Mouse (Mus musculus) ES-Bruce4 (cell line): ENCODE results near the gene Pfkfb3. TPM values are rescaled to one million over a fixed set of nuclear protein-coding genes. Genes with fewer than 3 reads are reported as not detected.

Experiments
- H3K27ac ChIP-seq: 2 replicates; pipeline ENCODE4 v1.5.1; 2012; ENCODE audit warnings: low read length, inconsistent platforms; ENCODE audit not compliant: insufficient read depth
- H3K27me3 ChIP-seq: 2 replicates; pipeline ENCODE4 v1.6.1; 2012; ENCODE audit warnings: mild to moderate bottlenecking, low read length, inconsistent platforms; ENCODE audit not compliant: control insufficient read depth, poor library complexity, insufficient read depth, severe bottlenecking
- H3K36me3 ChIP-seq: 2 replicates; pipeline ENCODE4 v1.6.1; 2012; ENCODE audit warnings: inconsistent platforms, mild to moderate bottlenecking, low read length, moderate library complexity; ENCODE audit not compliant: control insufficient read depth, poor library complexity, insufficient read depth, severe bottlenecking
- H3K4me1 ChIP-seq: one replicate; pipeline ENCODE4 v1.8.1; 2011; ENCODE audit warnings: low read length; ENCODE audit not compliant: control insufficient read depth, insufficient read depth
- H3K4me3 ChIP-seq: 2 replicates; pipeline ENCODE4 v1.5.1; 2011; ENCODE audit warnings: low read depth, mild to moderate bottlenecking, low read length
- H3K9ac ChIP-seq: 2 replicates; pipeline ENCODE4 v1.6.1; 2012; ENCODE audit warnings: low read depth, mild to moderate bottlenecking, inconsistent platforms; ENCODE audit not compliant: poor library complexity, severe bottlenecking
- H3K9me3 ChIP-seq: replicated peaks from 2 replicates; pipeline ENCODE4 v1.6.1; 2012; ENCODE audit warnings: mild to moderate bottlenecking, low read length, inconsistent platforms; ENCODE audit not compliant: control insufficient read depth, poor library complexity, insufficient read depth, severe bottlenecking
- CTCF ChIP-seq: IDR thresholded peaks from one replicate; pipeline ENCODE4 v1.8.1; 2011; ENCODE audit warnings: low read depth, low read length
- EP300 ChIP-seq: IDR thresholded peaks from 2 replicates; pipeline ENCODE4 v1.6.1; 2011; ENCODE audit warnings: low read depth, low read length; ENCODE audit not compliant: insufficient read depth
- POLR2A ChIP-seq: IDR thresholded peaks from one replicate; pipeline ENCODE4 v1.8.1; 2011; ENCODE audit warnings: low read length; ENCODE audit not compliant: insufficient read depth
- polyA plus RNA-seq: library from polyadenylated mRNA; stranded (reverse); fragments of >200 nt; gene quantifications from 2 replicates; pipeline ENCODE4 v1.2.4, GENCODE M21; 2011; ENCODE audit warnings: low read depth; ENCODE audit not compliant: missing spikeins, insufficient read depth, insufficient read length

Gene Pfkfb3
- polyA plus RNA-seq, 1 experiment = 73.8 TPM

DNA sequence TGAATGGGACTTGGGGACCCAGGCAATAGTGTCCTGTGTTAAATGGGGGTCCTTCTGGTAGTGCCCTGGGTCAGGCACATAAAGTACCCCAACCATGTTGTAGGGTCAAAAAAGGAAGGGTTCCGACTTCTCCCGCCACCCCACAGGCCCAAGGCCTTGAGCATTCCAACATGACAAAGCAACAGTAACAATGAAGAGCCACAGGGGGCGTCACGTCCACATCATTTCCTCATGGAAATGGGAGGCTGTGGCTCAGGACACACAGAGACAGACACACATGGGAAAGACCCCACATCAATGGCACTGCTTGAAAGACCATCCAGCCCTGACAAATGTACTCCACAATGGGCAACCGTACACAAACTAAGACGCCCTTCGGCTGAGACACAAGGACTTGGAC lies 78.6 kb downstream of the Pfkfb3 start:
- TF ChIP-seq EP300 = no peak
- no peak for TF ChIP-seq CTCF
- no peak for TF ChIP-seq POLR2A
- H3K27ac ChIP-seq = no peak overlapping the region
- no peak overlapping the region for H3K4me3 ChIP-seq
- H3K36me3 ChIP-seq = no peaks in the 10 kb centered on the region
- H3K9me3 ChIP-seq = no peaks in the 10 kb centered on the region
- no peak overlapping the region for H3K9ac ChIP-seq
- H3K27me3 ChIP-seq = no peaks in the 10 kb centered on the region
- no peaks in the 10 kb centered on the region for H3K4me1 ChIP-seq

GRCm38 (mm10) chr2:11464661-11465099 lies 89.2 kb downstream of the Pfkfb3 start:
- H3K9ac ChIP-seq = no peak overlapping the region
- no peaks in the 10 kb centered on the region for H3K4me1 ChIP-seq
- no peak overlapping the region for H3K4me3 ChIP-seq
- H3K27me3 ChIP-seq = no peaks in the 10 kb centered on the region
- TF ChIP-seq CTCF = no peak
- no peak for TF ChIP-seq EP300
- no peak for TF ChIP-seq POLR2A
- H3K27ac ChIP-seq = no peak overlapping the region
- no peaks in the 10 kb centered on the region for H3K9me3 ChIP-seq
- H3K36me3 ChIP-seq = no peaks in the 10 kb centered on the region

DNA sequence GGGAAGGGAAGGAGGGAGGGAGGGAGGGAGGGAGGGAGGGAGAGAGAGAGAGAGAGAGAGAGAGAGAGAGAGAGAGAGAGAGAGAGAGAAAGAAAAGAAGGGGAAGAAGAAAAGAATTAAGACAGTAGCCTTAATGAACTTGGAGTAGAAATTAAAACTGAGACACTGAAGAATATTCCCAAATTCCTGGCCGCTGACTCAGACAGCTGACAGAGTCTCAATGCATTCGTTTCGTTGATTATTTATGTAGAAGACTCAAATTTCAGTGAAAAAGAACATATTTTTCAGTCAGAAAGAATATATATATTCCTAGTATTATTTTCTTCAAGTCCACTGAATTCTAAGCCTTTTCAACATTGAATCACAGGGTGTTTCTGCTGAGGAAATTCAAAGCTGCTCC lies 92.9 kb downstream of the Pfkfb3 start:
- H3K27me3 ChIP-seq = no peaks in the 10 kb centered on the region
- no peaks in the 10 kb centered on the region for H3K36me3 ChIP-seq
- no peaks in the 10 kb centered on the region for H3K4me1 ChIP-seq
- H3K9ac ChIP-seq = no peak overlapping the region
- no peak overlapping the region for H3K27ac ChIP-seq
- no peak for TF ChIP-seq POLR2A
- TF ChIP-seq EP300 = no peak
- no peak for TF ChIP-seq CTCF
- H3K4me3 ChIP-seq = no peak overlapping the region
- H3K9me3 ChIP-seq = no peaks in the 10 kb centered on the region

DNA sequence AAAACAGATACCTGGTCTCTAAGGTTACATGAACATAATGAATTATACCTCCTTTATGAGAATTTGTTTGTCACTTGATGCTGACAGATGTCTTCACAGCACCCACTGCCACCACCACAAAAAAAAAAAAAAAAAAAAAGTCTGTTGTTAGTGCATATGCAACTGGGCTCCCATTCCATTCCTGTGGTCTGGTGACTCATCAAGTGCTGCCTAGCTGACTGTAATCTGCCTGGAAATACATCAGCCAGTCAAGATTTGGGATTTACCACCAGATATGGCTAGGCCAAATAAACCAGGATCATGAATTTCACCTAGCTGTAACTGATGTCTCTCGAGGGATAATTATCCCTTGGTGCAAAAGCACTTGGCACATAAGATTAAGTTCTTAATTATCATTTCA lies 95.4 kb downstream of the Pfkfb3 start:
- Histone ChIP-seq H3K27me3 (no peaks in the 10 kb centered on the region), H3K9me3 (no peaks in the 10 kb centered on the region), H3K9ac (no peak overlapping the region), H3K27ac (no peak overlapping the region), H3K36me3 (no peaks in the 10 kb centered on the region), H3K4me1 (no peaks in the 10 kb centered on the region), H3K4me3 (no peak overlapping the region)
- TF ChIP-seq CTCF (no peak), EP300 (no peak), POLR2A (no peak)

GRCm38 (mm10) chr2:11457904-11458303 lies 96.0 kb downstream of the Pfkfb3 start:
- no peak overlapping the region for H3K4me3 ChIP-seq
- TF ChIP-seq CTCF (no peak), EP300 (no peak), POLR2A (no peak)
- H3K27ac ChIP-seq = no peak overlapping the region

DNA sequence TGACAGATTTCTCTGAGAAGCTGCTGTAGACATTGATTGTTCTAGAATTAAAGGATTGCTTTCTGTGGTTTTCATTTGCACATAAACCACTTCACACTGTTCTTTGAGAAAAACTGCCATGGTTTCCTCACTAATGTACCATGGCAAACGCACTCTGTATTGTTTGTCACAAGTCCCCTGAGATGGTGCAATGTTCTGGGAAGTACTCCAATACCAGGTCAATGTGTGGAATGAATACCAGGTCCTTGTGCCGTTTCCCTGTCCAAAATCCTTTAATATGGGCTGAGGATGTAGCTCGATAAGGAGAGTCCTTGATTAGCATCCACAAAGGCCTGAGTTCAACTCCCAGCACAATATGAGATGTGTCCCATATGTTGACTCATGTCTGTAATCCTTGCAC lies 105.2 kb downstream of the Pfkfb3 start:
- Histone ChIP-seq H3K36me3 (no peaks in the 10 kb centered on the region), H3K27ac (no peak overlapping the region), H3K9me3 (no peaks in the 10 kb centered on the region), H3K4me3 (no peak overlapping the region), H3K4me1 (no peaks in the 10 kb centered on the region), H3K9ac (no peak overlapping the region), H3K27me3 (no peaks in the 10 kb centered on the region)
- TF ChIP-seq POLR2A (no peak), EP300 (no peak), CTCF (no peak)

More at GRCm38 (mm10) chr2:11457904-11458303, 96.0 kb downstream of the Pfkfb3 start:
- Histone ChIP-seq H3K9ac (no peak overlapping the region), H3K4me1 (no peaks in the 10 kb centered on the region), H3K36me3 (no peaks in the 10 kb centered on the region), H3K9me3 (no peaks in the 10 kb centered on the region), H3K27me3 (no peaks in the 10 kb centered on the region)
